Mouse (Mus musculus) kidney, embryonic 16.5 days (tissue): ENCODE measurements around the gene Foxo3. TPM values are rescaled to one million over a fixed set of nuclear protein-coding genes. Genes with fewer than 3 reads are reported as not detected.

Experiments used
- ATAC-seq: fragments of 200-750 bp; cut with Nextera tagmentation; 2 replicates; pipeline ENCODE4 v1.8.0; 2017; ENCODE audit warnings: moderate TSS enrichment; ENCODE audit not compliant: low FRiP score, low TSS enrichment
- H3K27ac ChIP-seq: fragments of 300-500 bp; sonication (generic); 2 replicates; pipeline ENCODE4 v1.5.1; 2014; ENCODE audit warnings: low read length
- H3K27me3 ChIP-seq: fragments of 300-500 bp; sonication (generic); 2 replicates; pipeline ENCODE4 v1.6.1; 2014; ENCODE audit warnings: low read length, control low read depth, mixed read lengths; ENCODE audit not compliant: insufficient read depth
- H3K36me3 ChIP-seq: fragments of 300-500 bp; sonication (generic); 2 replicates; pipeline ENCODE4 v1.6.1; 2014; ENCODE audit warnings: low read length, control low read depth, mixed read lengths; ENCODE audit not compliant: insufficient read depth
- H3K4me1 ChIP-seq: fragments of 300-500 bp; sonication (generic); 2 replicates; pipeline ENCODE4 v1.6.1; 2014; ENCODE audit warnings: low read length, control low read depth, mixed read lengths; ENCODE audit not compliant: insufficient read depth
- H3K4me2 ChIP-seq: fragments of 300-500 bp; sonication (generic); replicated peaks from 2 replicates; pipeline ENCODE4 v1.6.1; 2014; ENCODE audit warnings: low read depth, low read length
- H3K4me3 ChIP-seq: fragments of 300-500 bp; sonication (generic); 2 replicates; pipeline ENCODE4 v1.5.1; 2014; ENCODE audit warnings: mild to moderate bottlenecking, low read length
- H3K9ac ChIP-seq: fragments of 300-500 bp; sonication (generic); replicated peaks from 2 replicates; pipeline ENCODE4 v1.6.1; 2014; ENCODE audit warnings: low read length
- H3K9me3 ChIP-seq: fragments of 300-500 bp; sonication (generic); 2 replicates; pipeline ENCODE4 v1.6.1; 2016; ENCODE audit warnings: low read length, control low read depth
- WGBS: fragments of 180-500 bp; shearing (Covaris S2); extraction: QIAGEN DNeasy Blood & Tissue Kit; methylation state at CpG from one replicate; pipeline ENCODE4 v1.1.7; 2014; 5-methylcytosine and 5-hydroxymethylcytosine counted together
- polyA plus RNA-seq: library from polyadenylated mRNA; unstranded; fragments of >200 nt; fragmentation: Nextera tagmentation; extraction: Ambion mirVana; gene quantifications from 2 replicates; pipeline ENCODE4 v1.2.1, GENCODE M21; 2015

Gene Foxo3
- polyA plus RNA-seq = 5.9 and 6.3 TPM in 2 replicates

DNA sequence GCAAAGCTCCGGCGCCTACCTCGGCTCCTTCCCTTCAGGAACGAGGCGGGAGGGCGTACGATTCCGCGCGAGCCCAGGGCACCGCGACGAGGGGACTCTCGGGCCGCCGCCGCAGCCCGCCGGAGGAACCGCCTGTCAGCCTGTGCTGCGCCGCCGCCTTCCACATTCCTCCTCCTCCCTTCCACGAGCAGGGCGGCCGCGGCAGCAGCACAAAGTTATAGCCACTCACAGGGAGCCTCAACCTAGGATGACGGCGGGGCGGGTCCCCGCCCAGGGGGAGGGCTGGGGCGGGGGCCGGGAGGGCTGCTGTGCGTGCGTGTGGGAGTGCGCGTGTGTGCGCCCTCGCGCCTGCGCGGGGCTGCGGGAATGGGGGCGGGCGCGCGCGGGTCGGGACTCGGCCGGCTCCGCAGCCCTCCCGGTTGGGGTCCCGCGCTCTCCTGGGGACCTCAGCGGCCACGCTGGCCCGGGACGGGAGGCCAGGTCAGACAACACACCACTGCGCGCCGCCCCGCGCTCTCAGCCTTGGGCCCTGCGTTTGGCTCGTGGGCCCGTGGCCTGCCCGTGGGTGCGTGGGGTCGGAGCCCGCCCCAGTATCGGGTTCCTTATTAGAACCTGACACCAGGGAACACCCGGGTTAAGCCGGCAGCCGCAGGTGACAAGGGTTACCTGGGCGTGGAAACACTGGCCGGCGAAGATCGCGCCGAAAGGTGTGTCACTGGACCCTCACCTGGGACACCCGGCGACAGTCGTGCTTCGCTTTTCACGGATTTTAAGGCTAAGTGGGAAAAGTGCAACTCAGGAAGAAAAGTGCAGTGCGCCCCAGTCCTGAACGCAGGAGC lies at the start of gene Foxo3:
Gene Foxo3, minus strand, starts transcription at position 249 of the 839 bp plus-strand sequence.
- WGBS = under 1% methylated on average over 75 of the region's 88 CpGs
- H3K9me3 ChIP-seq = no peaks in the 10 kb centered on the region
- H3K4me2 ChIP-seq = peak within 1 kb of the TSS; percentile 98
- no peaks in the 10 kb centered on the region for H3K27me3 ChIP-seq
- H3K9ac ChIP-seq = peak within 1 kb of the TSS; percentile 91
- H3K4me3 ChIP-seq = peak within 1 kb of the TSS; percentile 92
- peak within 1 kb of the TSS; percentile 100 for H3K27ac ChIP-seq
- peaks cover 36% of the 10 kb centered on the region for H3K4me1 ChIP-seq
- ATAC-seq = peak; percentile 83
- no peaks in the 10 kb centered on the region for H3K36me3 ChIP-seq

GRCm38 (mm10) chr10:42325305-42325704 lies 48.8 kb upstream of the Foxo3 start:
- H3K4me2 ChIP-seq = no peak overlapping the region
- no peaks in the 10 kb centered on the region for H3K36me3 ChIP-seq
- no peaks in the 10 kb centered on the region for H3K9me3 ChIP-seq
- H3K27me3 ChIP-seq = no peaks in the 10 kb centered on the region
- no peak overlapping the region for H3K4me3 ChIP-seq
- WGBS = 85% methylated on average over 10 of the region's 10 CpGs
- ATAC-seq = no peak
- H3K27ac ChIP-seq = no peak overlapping the region
- H3K9ac ChIP-seq = no peak overlapping the region
- no peaks in the 10 kb centered on the region for H3K4me1 ChIP-seq

GRCm38 (mm10) chr10:42323978-42324377 lies 47.4 kb upstream of the Foxo3 start:
- H3K4me2 ChIP-seq = no peak overlapping the region
- no peak overlapping the region for H3K27ac ChIP-seq
- no peak overlapping the region for H3K9ac ChIP-seq
- ATAC-seq = no peak
- no peaks in the 10 kb centered on the region for H3K27me3 ChIP-seq
- no peaks in the 10 kb centered on the region for H3K9me3 ChIP-seq
- H3K36me3 ChIP-seq = no peaks in the 10 kb centered on the region
- no peak overlapping the region for H3K4me3 ChIP-seq
- no peaks in the 10 kb centered on the region for H3K4me1 ChIP-seq

DNA sequence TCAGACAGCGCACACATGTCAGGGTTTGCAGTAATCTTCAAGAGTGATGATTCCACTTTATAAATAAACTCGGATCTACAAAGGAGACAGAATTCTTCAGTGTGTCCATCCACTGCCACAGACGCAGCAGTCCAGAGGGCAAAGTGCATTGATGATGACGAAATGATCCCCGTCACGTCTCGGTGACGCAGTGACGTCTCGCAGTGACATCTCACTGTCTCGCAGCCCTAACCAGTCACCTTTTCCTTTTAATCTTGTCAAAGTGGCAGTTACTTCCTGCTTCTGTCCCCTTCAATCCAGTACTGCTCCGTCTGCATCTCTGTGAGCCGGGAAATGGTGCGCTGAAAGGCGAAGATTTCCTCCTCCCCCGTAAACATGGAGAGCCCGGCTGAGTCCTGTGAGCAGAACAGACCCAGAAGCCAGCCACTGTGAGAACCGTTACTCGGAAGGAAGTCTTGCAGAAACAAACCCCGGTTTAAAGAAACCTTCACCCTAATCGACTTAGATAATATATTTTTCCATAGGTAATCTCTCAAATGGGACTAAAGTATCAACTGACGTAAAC lies 36.7 kb upstream of the Foxo3 start:
- no peaks in the 10 kb centered on the region; the same call in 1 of the 2 replicates for H3K36me3 ChIP-seq
- H3K4me1 ChIP-seq = no peaks in the 10 kb centered on the region
- H3K4me3 ChIP-seq = no peak overlapping the region
- H3K27me3 ChIP-seq = no peaks in the 10 kb centered on the region
- 67% methylated on average over 22 of the region's 22 CpGs for WGBS
- ATAC-seq = no peak
- no peaks in the 10 kb centered on the region for H3K9me3 ChIP-seq
- H3K9ac ChIP-seq = no peak overlapping the region
- H3K4me2 ChIP-seq = no peak overlapping the region
- H3K27ac ChIP-seq = no peak overlapping the region

DNA sequence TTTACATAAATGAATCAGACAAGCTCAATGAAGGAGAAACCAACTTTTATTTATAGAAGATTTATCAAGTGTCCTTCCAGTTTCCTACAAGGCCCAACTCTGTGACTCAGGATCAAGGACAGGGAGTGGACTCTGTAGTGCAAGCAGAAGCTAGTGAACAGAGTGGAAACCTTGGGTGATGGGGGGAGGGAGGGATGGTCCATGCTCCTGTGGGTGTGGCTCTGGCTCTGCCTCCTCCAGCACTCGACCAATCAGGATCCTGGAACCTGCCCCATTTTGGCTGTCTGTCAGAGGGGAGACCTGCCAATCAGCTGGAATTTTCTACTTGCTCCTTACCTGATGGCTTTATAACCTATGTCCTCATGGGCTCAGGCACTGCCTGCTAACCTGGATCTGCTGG lies 36.0 kb upstream of the Foxo3 start:
- ATAC-seq = no peak
- Histone ChIP-seq H3K4me3 (no peak overlapping the region), H3K27me3 (no peaks in the 10 kb centered on the region), H3K36me3 (no peaks in the 10 kb centered on the region; the same call in 1 of the 2 replicates), H3K4me1 (no peaks in the 10 kb centered on the region), H3K9ac (no peak overlapping the region), H3K9me3 (no peaks in the 10 kb centered on the region), H3K4me2 (no peak overlapping the region), H3K27ac (no peak overlapping the region)
- 63% methylated on average over 1 of the region's 1 CpGs for WGBS

DNA sequence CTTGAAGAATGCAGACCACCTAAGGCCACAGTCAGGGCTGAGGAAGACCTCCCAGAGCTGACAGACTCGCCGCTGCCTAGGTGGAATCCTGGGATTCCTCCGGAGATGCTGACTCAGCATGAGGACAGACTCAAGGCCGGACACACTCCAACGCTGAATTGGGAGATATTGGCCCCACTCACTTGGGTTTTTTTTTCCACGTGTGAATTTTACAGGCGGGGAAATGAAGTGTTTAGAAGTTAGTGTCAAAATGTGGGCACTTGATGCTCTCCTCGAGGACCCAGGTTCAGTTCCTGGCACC lies 32.1 kb upstream of the Foxo3 start:
- H3K4me2 ChIP-seq = peak overlapping the region; percentile 44
- no peak for ATAC-seq
- H3K9me3 ChIP-seq = no peaks in the 10 kb centered on the region
- no peak overlapping the region for H3K27ac ChIP-seq
- H3K4me3 ChIP-seq = peak overlapping the region; percentile 28
- H3K4me1 ChIP-seq = no peaks in the 10 kb centered on the region
- no peak overlapping the region for H3K9ac ChIP-seq
- H3K36me3 ChIP-seq = no peaks in the 10 kb centered on the region
- no peaks in the 10 kb centered on the region for H3K27me3 ChIP-seq
- 29% methylated on average over 8 of the region's 8 CpGs for WGBS

GRCm38 (mm10) chr10:42307980-42308686 lies 31.6 kb upstream of the Foxo3 start:
- ATAC-seq = peak; percentile 63; the same call in 1 of the 2 replicates
- no peaks in the 10 kb centered on the region for H3K36me3 ChIP-seq
- H3K4me3 ChIP-seq = peak overlapping the region; percentile 28
- H3K4me1 ChIP-seq = no peaks in the 10 kb centered on the region
- no peaks in the 10 kb centered on the region for H3K27me3 ChIP-seq
- no peak overlapping the region for H3K27ac ChIP-seq
- no peaks in the 10 kb centered on the region for H3K9me3 ChIP-seq
- 8% methylated on average over 20 of the region's 20 CpGs for WGBS
- H3K9ac ChIP-seq = no peak overlapping the region
- H3K4me2 ChIP-seq = peak overlapping the region; percentile 44

DNA sequence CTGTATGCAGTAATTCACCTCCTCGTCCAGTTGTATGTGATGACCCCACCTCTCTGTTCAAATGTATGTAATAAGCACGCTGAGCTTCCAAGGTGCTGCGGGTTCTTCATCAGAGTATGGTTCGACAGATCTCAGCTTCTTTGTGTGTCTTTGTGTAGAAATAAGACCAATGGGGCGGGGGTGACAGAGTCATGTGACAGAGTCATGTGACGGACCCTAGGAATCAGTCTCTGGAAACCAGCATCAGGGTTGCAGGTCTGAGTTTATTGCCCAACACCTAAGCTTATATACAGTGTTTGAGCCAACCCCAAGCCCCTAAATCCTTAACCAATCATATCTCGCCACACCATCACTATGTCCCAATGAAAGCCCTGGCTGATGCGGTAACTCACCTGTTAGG lies 29.9 kb upstream of the Foxo3 start:
- no peaks in the 10 kb centered on the region for H3K36me3 ChIP-seq
- no peaks in the 10 kb centered on the region for H3K4me1 ChIP-seq
- no peaks in the 10 kb centered on the region for H3K9me3 ChIP-seq
- H3K4me3 ChIP-seq = no peak overlapping the region
- 88% methylated on average over 8 of the region's 8 CpGs for WGBS
- no peak for ATAC-seq
- no peak overlapping the region for H3K9ac ChIP-seq
- H3K27ac ChIP-seq = no peak overlapping the region
- no peak overlapping the region for H3K4me2 ChIP-seq
- no peaks in the 10 kb centered on the region for H3K27me3 ChIP-seq

DNA sequence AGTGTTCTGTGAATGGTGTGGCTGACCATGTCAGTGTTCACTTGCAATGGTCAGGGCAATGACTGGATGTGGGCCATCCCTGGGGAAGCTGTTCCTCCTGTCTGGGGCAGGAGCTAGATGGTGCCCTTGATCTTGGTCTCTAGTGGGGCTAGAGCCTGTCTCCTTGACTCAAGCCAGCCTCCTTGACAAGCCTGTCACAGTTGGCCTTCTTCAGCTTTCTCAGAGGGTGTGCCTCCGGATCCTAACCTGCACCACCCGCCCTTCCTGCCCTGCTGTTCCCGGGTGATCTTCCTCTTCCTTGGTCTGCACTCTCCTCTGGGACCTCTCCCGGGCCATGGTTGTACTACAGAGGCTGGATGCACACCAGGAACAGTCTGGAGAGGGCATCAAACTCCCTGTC lies 24.2 kb upstream of the Foxo3 start:
- Histone ChIP-seq H3K4me3 (no peak overlapping the region), H3K27me3 (no peaks in the 10 kb centered on the region), H3K27ac (no peak overlapping the region), H3K4me1 (no peaks in the 10 kb centered on the region), H3K9ac (no peak overlapping the region), H3K9me3 (no peaks in the 10 kb centered on the region), H3K4me2 (no peak overlapping the region), H3K36me3 (no peaks in the 10 kb centered on the region)
- no peak for ATAC-seq
- WGBS = 72% methylated on average over 4 of the region's 4 CpGs

- Histone ChIP-seq H3K27ac (no peak overlapping the region), H3K4me3 (no peak overlapping the region), H3K36me3 (no peaks in the 10 kb centered on the region), H3K27me3 (no peaks in the 10 kb centered on the region), H3K9ac (no peak overlapping the region), H3K9me3 (no peaks in the 10 kb centered on the region), H3K4me1 (no peaks in the 10 kb centered on the region), H3K4me2 (no peak overlapping the region)
- 0 out of 2 replicates have a peak, but pooled peaks have one; percentile 35 for ATAC-seq
- WGBS = 15% methylated on average over 7 of the region's 7 CpGs
Observed at GRCm38 (mm10) chr10:42299967-42300366, 23.4 kb upstream of the Foxo3 start.
